Mouse (Mus musculus) intestine, embryonic 14.5 days (tissue): Measurements from ENCODE around the gene Bhlha9. TPM values are rescaled to one million over a fixed set of nuclear protein-coding genes. Genes with fewer than 3 reads are reported as not detected.

Experiments
- ATAC-seq: fragments of 200-750 bp; cut with Nextera tagmentation; replicated peaks from 2 replicates; pipeline ENCODE4 v1.8.0; 2017; ENCODE audit warnings: low read depth, moderate number of reproducible peaks, moderate TSS enrichment, moderate library complexity; ENCODE audit not compliant: low FRiP score, low TSS enrichment
- DNase-seq: peaks from one replicate; pipeline ENCODE4 v3.0.0-alpha.2; 2018; ENCODE audit warnings: low spot score
- H3K27ac ChIP-seq: fragments of 300-500 bp; sonication (generic); 2 replicates; pipeline ENCODE4 v1.5.1; 2014; ENCODE audit warnings: low read depth, mild to moderate bottlenecking, control low read depth
- H3K27me3 ChIP-seq: fragments of 300-500 bp; sonication (generic); replicated peaks from 2 replicates; pipeline ENCODE4 v1.6.1; 2014; ENCODE audit warnings: low read length, control low read depth; ENCODE audit not compliant: control insufficient read depth, insufficient read depth
- H3K36me3 ChIP-seq: fragments of 300-500 bp; sonication (generic); 2 replicates; pipeline ENCODE4 v1.6.1; 2014; ENCODE audit warnings: low read length, control low read depth; ENCODE audit not compliant: control insufficient read depth, insufficient read depth
- H3K4me1 ChIP-seq: fragments of 300-500 bp; sonication (generic); replicated peaks from 2 replicates; pipeline ENCODE4 v1.6.1; 2014; ENCODE audit warnings: low read length, control low read depth, mixed read lengths; ENCODE audit not compliant: control insufficient read depth, insufficient read depth
- H3K4me2 ChIP-seq: fragments of 300-500 bp; sonication (generic); 2 replicates; pipeline ENCODE4 v1.6.1; 2014; ENCODE audit warnings: low read length
- H3K4me3 ChIP-seq: fragments of 300-500 bp; sonication (generic); 2 replicates; pipeline ENCODE4 v1.5.1; 2014; ENCODE audit warnings: low read depth, low read length, control low read depth, mixed read lengths
- H3K9ac ChIP-seq: fragments of 300-500 bp; sonication (generic); 2 replicates; pipeline ENCODE4 v1.6.1; 2014; ENCODE audit warnings: mild to moderate bottlenecking, low read length
- H3K9me3 ChIP-seq: fragments of 300-500 bp; sonication (generic); 2 replicates; pipeline ENCODE4 v1.6.1; 2016; ENCODE audit warnings: low read length, control low read depth; ENCODE audit not compliant: control insufficient read depth
- WGBS: fragments of 180-500 bp; shearing (Covaris S2); extraction: QIAGEN DNeasy Blood & Tissue Kit; methylation state at CpG from one replicate; pipeline ENCODE4 v1.1.7; 2014; 5-methylcytosine and 5-hydroxymethylcytosine counted together
- polyA plus RNA-seq: library from polyadenylated mRNA; unstranded; fragments of >200 nt; fragmentation: Nextera tagmentation; extraction: Ambion mirVana; gene quantifications from 2 replicates; pipeline ENCODE4 v1.2.1, GENCODE M21; 2014

Gene Bhlha9
- polyA plus RNA-seq, 1 experiment from 2014 or later, result 0.15 TPM

DNA sequence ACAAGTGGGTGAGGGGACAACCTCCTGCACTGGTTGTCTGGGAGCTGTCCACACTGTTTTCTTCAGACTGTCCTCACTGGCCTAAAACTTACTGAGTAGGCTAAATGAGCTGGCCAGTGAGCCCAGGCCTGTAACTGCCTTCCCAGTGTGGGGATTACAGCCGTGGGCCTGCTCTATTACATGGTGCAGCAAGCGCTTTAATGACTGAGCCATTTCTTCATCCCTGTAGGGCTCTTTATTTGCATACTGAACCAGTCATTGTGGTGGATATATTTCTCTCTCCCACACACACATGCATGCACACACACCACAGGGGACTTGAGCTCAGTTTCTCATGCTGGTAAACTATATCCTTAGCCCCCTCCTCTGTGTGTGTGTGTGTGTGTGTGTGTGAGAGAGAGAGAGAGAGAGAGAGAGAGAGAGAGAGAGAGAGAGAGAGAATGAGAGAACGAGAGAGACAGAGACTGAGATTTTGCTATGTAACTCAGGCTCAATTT, 19.4 kb upstream of the Bhlha9 start:
- H3K27me3 ChIP-seq, result no peaks in the 10 kb centered on the region
- H3K27ac ChIP-seq, result no peak overlapping the region
- H3K4me2 ChIP-seq, result no peak overlapping the region
- no peak for DNase-seq
- H3K4me1 ChIP-seq, result no peaks in the 10 kb centered on the region
- no peaks in the 10 kb centered on the region for H3K9me3 ChIP-seq
- no peak overlapping the region for H3K9ac ChIP-seq
- no peak for ATAC-seq
- H3K4me3 ChIP-seq, result no peak overlapping the region
- WGBS, result 65% methylated on average over 3 of the region's 3 CpGs
- H3K36me3 ChIP-seq, result no peaks in the 10 kb centered on the region

DNA sequence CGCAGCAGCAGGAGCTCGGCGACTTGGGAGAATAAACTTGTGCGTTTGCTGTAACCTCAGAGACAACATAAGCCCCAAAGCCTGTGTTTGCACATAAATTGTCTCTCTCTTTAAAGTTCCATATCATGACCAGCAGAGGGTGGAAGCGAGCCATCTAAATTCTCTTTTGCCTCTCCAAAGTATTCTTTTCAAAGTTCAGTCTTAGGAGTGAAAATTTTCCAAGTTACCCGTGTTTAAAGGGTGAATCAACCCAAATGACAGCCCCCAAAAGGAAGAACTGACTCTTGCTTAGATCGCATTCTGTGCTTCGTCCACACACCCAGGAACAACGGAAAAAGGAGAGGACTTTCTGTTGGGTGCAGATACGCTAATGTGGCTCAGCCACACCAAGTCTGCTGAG, 17.2 kb upstream of the Bhlha9 start:
- ATAC-seq, result no peak
- H3K4me2 ChIP-seq, result peak overlapping the region; percentile 43
- DNase-seq, result peak; percentile 76
- H3K9ac ChIP-seq, result no peak overlapping the region
- H3K4me1 ChIP-seq, result peaks cover 7% of the 10 kb centered on the region
- H3K27ac ChIP-seq, result no peak overlapping the region
- no peaks in the 10 kb centered on the region for H3K9me3 ChIP-seq
- peak overlapping the region; percentile 11; the same call in 1 of the 2 replicates for H3K4me3 ChIP-seq
- H3K27me3 ChIP-seq, result no peaks in the 10 kb centered on the region
- WGBS, result 6% methylated on average over 10 of the region's 10 CpGs
- H3K36me3 ChIP-seq, result no peaks in the 10 kb centered on the region

DNA sequence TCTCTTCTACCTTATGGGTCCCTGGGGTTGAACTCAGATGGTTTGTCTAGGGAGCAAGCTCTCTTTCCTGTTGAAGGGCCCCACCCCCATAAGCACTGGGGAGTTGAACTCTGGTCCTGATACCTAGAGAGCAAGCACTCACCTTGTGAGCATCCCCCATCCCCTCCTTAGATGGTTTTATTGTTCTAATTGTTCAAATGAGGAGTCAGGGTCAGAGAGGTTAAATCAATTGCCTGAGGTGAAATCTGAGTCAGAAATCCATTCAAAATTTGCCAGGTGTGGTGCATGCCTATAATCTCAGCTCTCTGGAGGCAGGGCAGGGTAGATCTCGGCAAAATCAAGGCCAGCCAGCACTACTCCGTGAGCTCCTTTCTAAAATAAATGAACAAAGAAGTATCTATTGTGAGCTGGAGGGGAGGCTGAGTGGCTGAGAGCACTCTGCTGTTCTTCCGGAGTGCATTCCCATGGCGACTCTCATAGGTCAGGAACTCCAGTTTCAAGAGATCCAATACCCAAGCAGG, 14.8 kb upstream of the Bhlha9 start:
- no peaks in the 10 kb centered on the region for H3K36me3 ChIP-seq
- H3K4me1 ChIP-seq, result peaks cover 7% of the 10 kb centered on the region
- H3K27me3 ChIP-seq, result no peaks in the 10 kb centered on the region
- H3K4me3 ChIP-seq, result no peak overlapping the region
- 43% methylated on average over 4 of the region's 4 CpGs for WGBS
- no peaks in the 10 kb centered on the region for H3K9me3 ChIP-seq
- ATAC-seq (no peak), DNase-seq (no peak)
- H3K9ac ChIP-seq, result no peak overlapping the region
- H3K27ac ChIP-seq, result no peak overlapping the region
- H3K4me2 ChIP-seq, result no peak overlapping the region

DNA sequence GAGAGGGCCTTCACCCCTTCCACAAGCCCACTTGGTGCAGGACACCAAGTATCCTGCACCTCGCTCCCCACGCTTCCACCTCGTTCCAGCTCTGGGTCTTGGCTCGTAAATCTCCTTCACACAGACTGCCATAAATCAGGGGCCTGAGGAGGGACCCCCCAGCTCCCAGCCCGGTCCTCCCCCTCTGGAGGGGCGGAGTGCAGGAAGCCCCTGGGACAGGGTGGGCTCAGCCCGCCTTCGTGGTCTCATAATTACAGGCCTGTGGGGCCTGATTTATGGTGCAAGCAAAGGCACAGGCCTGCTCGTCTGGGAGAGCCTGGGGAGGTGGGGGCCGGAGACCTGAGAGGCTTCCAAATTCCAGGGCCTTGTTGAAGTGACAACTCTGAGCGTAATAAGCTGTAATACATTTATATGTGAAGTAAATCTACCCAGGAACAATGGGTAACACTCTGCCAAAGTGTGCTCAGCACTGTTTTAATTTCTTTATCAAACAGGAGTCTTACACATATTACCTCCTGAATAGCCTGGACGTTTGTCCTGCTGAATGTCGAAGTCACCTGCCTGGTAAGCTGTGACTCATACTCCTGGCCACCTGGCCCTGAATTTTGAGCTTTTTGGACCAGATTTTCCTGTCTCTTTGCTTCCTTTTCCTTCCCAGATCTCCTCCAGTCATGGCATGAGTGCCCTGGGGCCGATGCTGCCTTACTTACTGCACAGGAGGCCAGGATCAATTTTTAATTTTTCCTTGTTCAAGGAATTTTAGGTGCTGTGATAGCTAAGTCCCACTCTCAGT, 12.9 kb upstream of the Bhlha9 start:
- DNase-seq (no peak), ATAC-seq (no peak; the same call in 1 of the 2 replicates)
- Histone ChIP-seq H3K4me3 (no peak overlapping the region), H3K4me1 (peaks cover 7% of the 10 kb centered on the region), H3K27me3 (no peaks in the 10 kb centered on the region), H3K9me3 (no peaks in the 10 kb centered on the region), H3K27ac (no peak overlapping the region), H3K9ac (no peak overlapping the region), H3K36me3 (no peaks in the 10 kb centered on the region), H3K4me2 (no peak overlapping the region)
- 25% methylated on average over 14 of the region's 14 CpGs for WGBS

DNA sequence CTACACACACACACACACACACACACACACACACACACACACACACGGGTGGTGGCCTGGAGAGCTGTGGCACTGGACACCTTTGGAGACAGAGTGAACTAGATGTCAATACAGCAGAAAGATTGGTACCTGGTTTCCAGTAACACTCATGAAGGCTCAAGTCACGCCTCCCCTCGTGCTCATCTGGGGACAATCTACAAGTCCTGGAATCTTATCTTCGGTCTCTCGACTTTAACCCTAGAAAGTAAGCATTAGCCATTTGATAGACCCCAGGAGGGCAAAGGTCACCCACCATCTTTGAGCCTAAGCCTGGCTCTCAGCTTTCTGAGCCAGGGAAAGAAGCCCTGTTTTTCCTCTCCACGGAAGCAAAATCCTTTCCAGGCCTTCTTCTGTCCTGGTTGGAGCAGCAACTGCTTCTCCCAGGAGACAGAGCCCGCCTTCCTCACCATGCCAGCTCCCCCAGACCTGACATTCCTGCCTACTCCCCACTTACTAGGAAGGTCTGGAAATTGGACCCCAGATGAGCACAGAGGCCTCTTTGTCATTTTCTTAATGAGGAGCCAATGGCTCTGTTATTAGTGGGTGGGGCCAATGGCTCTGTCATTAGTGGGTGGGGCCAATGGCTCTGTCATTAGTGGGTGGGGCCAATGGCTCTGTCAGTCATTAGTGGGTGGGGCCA, 10.3 kb upstream of the Bhlha9 start:
- no peaks in the 10 kb centered on the region for H3K36me3 ChIP-seq
- H3K4me1 ChIP-seq, result peaks cover 7% of the 10 kb centered on the region
- H3K4me3 ChIP-seq, result no peak overlapping the region
- H3K9me3 ChIP-seq, result no peaks in the 10 kb centered on the region
- H3K27me3 ChIP-seq, result peaks cover 26% of the 10 kb centered on the region
- ATAC-seq (no peak), DNase-seq (no peak)
- no peak overlapping the region for H3K4me2 ChIP-seq
- no peak overlapping the region for H3K27ac ChIP-seq
- 34% methylated on average over 7 of the region's 7 CpGs for WGBS
- no peak overlapping the region for H3K9ac ChIP-seq

DNA sequence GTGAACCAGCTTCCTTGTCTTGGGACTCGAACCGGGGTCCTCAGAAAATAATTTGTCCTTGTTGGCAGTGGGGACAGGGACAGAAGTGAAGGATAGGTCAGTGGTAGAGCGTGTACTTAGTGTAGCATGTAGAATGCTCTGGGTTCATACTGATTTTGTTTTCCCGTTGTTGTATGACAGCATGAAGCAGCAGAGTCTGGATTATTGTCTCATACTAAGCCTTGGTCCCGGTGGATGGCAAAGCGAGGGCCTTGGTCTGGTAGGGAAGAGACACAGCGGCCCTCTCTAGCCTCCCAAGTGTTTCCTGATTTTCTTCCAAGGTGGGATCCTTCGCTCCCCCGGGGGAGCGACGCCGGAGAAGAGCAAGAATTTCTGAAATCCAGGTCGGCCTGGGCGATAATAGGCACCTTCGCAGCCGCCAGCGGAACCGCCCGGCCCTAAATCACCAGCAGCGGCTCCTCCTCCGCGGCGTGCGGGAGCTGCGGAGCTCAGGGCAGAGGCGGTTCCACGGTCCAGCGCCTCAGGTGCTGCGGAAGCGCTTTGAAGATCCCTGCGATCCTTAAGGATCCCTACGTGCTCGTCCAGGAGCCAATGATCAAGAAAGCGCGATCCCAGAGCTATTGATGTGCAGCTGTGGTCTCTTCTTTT, 6.1 kb upstream of the Bhlha9 start:
- Histone ChIP-seq H3K4me3 (peak overlapping the region; percentile 36), H3K27me3 (peaks cover 41% of the 10 kb centered on the region), H3K4me1 (no peaks in the 10 kb centered on the region), H3K27ac (no peak overlapping the region), H3K4me2 (peak overlapping the region; percentile 72), H3K9ac (peak overlapping the region; percentile 30), H3K9me3 (no peaks in the 10 kb centered on the region), H3K36me3 (no peaks in the 10 kb centered on the region)
- DNase-seq (no peak), ATAC-seq (no peak)
- WGBS, result 10% methylated on average over 35 of the region's 35 CpGs

DNA sequence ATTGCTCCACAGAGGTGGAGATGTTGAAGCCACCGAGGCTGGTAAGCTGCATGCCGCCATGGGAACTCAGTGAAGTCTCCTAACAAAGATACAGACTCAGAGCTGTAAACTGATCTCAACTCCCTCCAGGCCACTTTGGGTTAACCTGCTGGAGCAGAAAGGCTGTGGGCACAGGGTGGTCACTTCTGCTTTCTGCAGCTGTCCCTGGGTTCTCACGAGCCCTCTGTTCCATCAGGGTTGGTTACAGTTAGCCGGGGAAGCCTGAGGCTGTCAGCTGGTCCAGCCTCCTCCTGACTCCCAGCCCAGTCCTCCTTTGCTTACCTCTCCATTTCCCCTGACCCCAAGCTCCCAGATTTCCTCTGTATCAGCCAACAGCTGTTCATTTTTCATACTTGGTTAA, 4.5 kb upstream of the Bhlha9 start:
- Histone ChIP-seq H3K27me3 (peaks cover 56% of the 10 kb centered on the region), H3K4me2 (no peak overlapping the region), H3K9me3 (no peaks in the 10 kb centered on the region), H3K36me3 (no peaks in the 10 kb centered on the region), H3K4me1 (peaks cover 3% of the 10 kb centered on the region; the same call in 1 of the 2 replicates), H3K4me3 (no peak overlapping the region), H3K9ac (no peak overlapping the region), H3K27ac (no peak overlapping the region)
- ATAC-seq, result no peak
- WGBS, result 31% methylated on average over 4 of the region's 4 CpGs
- no peak for DNase-seq

DNA sequence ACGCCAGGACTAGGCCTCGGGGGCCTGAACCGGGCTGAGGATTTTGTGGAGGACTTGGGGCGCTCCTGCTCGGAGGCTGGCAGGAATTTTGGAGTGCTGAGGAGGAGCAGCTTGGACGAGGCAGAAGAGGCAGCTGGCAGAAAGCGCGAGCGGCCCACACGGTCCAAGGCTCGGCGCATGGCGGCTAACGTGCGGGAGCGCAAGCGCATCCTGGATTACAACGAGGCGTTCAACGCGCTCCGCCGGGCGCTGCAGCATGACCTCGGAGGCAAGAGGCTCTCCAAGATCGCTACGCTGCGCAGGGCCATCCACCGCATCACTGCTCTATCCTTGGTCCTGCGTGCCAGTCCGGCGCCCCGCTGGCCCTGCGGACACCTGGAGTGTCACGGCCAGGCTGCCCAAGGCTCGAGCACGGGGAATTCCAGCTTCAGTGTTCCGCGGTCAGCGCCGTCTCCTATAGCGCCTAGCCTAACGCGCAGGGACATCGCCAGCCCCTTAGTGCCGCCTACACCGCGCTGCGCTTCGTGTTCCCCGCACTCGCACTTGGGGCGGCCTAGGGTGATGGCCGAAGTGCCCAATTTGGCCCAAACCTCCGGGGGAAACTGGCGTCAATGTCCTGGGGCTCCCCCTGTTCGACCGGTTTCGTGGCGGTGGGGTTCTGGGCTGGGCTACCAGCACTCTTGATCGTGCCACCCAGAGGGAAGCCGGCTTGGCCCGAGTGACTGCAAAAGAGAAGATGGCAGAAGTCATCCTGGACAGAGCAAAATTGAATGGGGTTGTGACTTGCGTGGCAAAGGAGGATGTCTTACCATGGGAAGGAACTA, 503 bp downstream of the Bhlha9 start:
- Histone ChIP-seq H3K36me3 (no peaks in the 10 kb centered on the region), H3K9me3 (no peaks in the 10 kb centered on the region), H3K4me3 (peak overlapping the region; percentile 32), H3K4me1 (peaks cover 7% of the 10 kb centered on the region; the same call in 1 of the 2 replicates), H3K4me2 (peak overlapping the region; percentile 63), H3K27ac (no peak overlapping the region), H3K27me3 (peaks cover 54% of the 10 kb centered on the region), H3K9ac (peak overlapping the region; percentile 20; the same call in 1 of the 2 replicates)
- DNase-seq (no peak), ATAC-seq (no peak)
- 3% methylated on average over 64 of the region's 64 CpGs for WGBS
